Mouse (Mus musculus): Measurements from ENCODE around the gene Lrguk. TPM values are rescaled to one million over a fixed set of nuclear protein-coding genes. Genes with fewer than 3 reads are reported as not detected.

Lrguk gene
- total RNA-seq, 2 experiments from 2014 or later = 0.05 TPM; not detected in 1

DNA sequence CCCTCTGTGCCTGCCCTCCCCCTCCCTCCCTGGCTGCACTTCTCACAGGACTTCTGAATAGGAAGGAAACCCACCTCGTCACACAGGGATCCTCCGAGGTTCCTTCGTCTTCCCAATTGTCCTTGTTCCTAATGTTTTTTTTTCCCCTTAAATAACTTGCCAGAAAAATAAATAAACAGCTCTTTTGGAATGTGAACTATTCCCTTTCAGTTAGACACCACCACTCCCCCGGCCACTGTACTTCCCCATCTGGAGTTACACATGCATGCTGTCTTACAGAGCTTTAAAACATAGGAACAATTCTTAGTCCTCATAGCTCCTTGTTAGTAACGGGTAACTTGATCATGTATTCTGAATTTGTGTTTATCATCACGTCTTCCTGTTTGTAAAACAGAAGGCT lies 116.8 kb downstream of the Lrguk start:
- DNase-seq (ENCODE audit: low spot score) = no peak

DNA sequence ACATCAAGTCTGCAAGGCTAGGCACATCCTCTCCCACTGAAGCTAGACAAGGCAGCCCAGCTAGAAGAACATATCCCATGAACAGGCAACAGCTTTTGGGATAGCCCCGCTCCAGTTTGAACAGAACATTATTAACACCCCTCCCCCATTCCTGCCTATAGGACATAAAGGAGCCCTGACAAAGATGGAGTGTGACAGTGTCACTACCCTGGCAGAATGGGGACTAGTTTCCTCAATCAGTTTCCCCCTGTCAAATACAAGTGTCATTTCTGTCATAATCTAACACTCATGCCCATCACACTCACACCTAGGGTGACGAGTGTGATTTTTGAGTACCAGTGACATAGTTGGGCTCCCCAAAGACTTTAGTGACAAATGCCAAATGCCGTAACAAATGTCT lies 118.8 kb downstream of the Lrguk start:
- DNase-seq (ENCODE audit: low spot score) = no peak

DNA sequence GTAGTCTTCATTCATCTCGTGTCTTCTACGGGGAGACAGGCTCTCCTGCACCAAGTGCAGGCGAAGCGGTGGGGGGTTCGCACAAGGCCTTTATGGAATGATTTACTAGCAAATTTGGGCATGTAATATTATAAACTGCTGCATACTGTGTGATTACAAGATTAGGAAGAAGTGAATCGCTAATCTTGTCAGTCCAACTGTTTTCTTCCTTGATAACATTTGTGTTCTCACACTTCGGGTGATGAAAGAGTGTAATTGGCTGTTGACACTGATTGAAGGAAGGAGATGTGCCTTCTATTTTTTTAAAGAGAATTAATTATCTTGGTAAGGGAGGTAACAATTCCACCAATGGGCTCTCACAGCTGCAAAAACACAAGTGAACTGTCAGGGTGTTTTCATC lies 119.4 kb downstream of the Lrguk start:
- no peak for DNase-seq (ENCODE audit: low spot score)

DNA sequence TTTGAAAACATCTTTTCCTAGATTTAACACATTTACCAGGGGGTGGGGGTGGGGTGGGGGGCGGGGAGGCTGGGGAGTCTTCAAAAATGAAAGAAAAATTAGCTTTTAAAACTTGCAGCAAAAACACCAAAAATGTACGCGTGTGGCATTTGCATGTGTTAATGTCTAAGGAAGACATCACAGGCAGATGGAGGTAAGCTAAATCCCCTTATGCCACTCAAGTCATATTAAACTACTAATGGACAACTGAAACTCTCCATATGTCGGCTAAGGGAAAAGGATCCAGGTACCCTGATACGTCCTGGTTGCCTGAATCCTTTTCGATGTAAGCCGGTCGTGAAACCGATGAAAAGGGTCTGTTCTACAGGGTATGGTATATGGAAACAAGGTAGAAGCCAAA lies 119.8 kb downstream of the Lrguk start:
- DNase-seq (ENCODE audit: low spot score) = no peak

DNA sequence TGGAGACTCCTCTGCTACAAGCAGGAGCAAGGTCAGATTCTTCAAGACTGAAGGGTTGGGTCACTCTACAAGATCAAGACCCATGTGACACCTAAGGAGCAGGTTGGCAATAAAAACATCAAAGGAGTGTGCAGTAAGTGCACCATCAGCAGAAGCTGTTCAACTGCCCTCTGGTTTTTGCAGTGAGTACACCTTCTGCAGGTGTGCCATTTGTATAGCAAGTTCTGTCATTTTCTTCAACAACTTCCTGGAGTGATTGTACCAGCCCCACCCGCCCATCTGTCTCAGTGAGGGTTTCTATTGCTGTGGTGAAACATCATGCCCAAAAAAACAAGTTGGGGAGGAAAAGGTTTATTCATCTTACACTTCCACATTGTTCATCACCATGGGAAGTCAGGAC lies 120.6 kb downstream of the Lrguk start:
- no peak for DNase-seq (ENCODE audit: low spot score)

DNA sequence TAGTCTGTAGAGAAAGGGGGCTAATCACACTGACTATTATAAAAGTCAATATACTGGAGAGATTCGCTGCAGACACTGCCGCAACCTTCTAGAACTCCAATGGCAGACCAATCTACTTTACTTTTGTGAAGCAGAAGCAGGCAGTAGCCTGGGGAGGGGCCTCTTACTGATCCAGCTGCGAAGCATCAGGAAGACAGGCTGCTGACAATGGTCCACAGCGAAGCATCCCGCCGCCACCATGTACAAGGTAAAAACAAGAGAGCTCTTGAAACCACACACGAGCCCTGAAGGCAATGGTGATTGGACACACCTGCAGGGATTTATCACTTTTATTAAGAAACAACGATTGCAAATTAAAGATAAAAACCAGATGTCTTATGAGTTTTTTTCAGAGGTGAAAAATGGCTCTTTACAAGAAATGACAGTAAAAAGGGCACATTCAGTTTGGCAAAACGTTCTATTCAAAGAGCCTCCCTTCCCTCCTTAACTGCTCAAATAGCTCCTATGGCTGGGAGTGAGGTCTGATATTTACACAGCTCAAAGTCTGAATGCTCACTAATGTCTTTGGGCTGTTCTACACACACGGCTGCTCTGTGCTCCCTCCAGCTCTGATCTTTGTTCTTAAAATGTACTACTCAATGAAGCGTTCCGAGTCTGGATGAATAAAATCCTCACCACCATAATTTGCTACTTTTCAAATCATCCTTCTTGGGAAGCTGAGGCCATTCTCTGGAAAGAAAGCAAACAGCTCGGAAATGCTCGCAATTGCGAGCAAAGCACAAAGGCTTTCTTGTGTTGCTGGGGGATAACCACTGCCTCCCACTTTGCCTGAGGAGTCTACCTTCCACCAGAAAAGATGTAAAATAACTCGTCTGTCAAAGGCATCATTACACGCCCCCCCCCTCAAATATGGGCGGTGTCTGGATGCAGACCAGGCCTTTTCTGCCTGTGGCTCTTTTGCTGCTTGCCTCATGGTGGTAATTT lies 124.1 kb downstream of the Lrguk start:
- DNase-seq (ENCODE audit: low spot score) = no peak

DNA sequence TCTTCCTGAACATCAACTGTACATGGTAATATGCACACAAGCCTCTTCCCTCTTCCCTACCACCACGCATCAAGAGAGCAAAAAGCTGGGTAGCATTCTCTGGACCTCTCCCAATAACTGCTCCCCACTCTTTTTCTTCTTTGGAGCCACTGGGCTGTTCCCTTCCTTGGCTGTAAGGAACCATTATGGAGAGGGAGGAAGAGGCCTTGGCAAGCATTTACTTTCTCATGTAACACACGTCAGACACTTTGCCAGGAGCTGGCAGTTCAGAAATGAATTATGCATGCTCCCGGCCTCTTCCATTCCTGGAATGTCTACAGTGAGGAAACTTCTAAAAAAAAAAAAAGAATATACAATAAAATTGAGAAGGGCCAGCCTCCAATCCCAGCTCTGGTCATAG lies 125.0 kb downstream of the Lrguk start:
- peak; percentile 35 for DNase-seq (ENCODE audit: low spot score)

DNA sequence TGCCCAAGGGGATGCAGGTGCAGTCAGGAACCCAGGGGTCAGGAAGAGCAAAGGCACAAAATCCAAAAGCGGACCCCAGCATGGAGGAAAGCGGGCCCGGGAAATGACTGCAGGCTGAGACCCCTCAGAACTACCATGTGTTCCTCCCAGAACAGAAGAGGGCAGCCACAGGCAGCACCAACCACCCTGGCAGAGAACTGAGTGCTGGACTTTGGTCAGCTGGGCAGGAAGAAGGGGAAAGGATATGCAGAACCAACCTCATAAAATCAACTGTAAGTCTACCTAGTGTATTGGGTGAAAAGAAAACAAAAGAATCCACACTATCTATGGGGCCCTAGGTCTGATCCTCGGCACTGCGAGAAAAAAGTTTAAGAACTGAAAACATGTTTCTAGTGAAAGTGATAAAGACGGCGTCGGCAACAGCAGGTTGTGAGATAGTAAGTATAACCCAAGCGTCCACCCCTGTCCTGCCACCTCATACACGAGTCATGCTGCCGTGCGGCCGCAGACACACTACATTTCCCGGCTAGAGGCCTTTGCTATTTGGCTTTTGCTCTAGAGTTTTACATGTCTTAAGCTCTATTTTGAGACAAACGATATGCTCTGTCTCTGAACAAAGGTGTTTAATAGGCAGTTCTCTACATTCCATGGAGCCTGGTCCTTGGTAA lies 126.0 kb downstream of the Lrguk start:
- DNase-seq (ENCODE audit: low spot score) = no peak

DNA sequence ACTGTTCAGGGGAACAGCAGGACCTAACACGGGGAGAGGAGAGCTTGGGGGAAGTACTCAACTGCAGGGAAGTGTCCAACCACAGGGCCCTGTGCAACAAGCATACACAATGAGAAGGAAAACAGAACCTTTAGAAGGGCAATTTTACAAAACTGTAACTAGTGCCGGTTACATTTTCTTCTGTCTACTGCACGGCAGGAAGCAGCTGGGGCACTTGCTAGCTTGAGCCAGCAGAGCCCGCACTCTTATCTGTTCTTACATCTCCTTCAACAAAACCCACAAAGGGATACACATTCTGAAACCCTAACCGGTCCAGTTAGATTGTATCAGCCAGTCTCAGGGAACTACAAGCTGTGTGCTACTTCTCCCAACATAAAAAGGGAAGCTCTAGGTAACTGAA lies 126.8 kb downstream of the Lrguk start:
- no peak for DNase-seq (ENCODE audit: low spot score)

DNA sequence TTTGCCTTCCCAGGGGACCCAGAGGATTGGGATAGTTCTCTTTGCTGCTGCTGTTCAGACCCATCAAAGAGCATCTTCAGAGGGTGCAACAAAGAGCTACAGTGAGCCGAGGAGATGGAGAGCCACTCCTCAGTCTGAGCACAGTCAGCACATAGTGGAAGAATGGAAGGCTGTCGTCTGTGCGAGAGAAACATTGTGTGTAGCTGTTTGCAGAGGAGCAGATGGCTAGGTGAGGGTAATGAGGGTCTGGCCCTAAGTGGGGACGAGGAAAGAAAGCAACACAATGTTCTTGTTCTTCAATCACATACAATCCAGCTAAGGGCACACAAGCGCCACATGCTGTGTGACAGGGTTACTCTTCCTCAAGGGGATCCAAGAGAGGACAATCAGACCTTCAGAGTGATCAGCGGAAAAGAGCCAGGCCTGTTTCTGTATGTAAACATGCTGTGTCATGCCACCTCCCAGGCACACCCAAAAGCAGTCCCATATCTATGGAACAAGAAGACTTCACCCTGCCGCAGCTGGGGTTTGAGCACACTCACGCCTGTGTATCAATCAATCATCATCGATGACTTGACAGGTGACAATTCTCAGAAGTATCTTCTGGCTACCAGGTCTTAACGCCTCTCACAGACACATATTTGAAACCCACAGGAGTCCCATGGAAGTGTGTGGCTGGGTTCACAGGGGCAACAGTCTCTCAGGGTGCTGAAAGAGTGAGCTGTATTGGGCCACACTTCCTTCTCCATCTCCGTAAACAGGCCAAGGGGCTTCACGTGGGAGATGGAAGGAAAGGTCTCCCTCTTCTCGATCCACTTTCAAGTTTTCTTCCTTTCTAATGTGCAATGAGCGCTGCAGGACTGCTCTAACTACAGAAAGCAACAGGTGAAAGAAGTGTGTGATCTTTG lies 127.8 kb downstream of the Lrguk start:
- no peak for DNase-seq (ENCODE audit: low spot score)

DNA sequence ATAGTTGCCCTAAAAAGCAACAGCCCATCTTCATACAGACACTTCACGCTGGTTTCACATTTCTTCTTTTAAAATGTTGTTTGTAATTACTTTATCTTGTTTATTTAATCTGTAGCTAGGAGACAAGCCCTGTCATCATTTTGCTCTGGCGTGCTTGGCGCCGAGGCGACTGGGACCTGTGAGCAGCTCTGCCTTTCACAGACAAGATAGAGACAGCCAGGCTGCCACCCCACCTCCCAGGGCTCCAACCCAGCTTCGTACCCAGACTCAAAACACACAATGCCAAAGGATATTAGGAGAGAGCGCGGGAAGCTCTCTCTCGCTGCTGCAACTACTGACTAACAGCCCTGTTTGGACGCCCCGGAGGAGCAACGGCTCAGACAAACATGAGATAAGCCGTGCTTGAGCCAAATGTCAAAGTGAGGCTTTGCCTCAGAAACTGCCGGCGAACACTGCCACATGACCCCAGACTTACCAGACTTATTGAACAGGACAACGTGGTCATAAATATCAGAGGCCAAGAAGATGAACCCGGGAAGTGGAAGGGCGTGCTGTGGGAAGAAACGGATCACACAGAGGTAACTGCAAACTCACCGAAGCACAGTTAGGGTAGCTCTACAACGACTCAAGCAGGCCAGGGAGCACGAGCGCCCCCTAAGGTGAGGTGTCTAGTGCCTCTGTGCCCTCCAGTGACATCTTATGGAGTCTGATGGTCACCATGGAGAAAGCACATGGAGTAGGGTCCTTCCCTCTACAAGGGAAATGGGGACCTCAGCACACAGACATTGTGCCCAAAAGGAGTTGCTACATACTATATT lies 131.0 kb downstream of the Lrguk start:
- DNase-seq (ENCODE audit: low spot score) = no peak

DNA sequence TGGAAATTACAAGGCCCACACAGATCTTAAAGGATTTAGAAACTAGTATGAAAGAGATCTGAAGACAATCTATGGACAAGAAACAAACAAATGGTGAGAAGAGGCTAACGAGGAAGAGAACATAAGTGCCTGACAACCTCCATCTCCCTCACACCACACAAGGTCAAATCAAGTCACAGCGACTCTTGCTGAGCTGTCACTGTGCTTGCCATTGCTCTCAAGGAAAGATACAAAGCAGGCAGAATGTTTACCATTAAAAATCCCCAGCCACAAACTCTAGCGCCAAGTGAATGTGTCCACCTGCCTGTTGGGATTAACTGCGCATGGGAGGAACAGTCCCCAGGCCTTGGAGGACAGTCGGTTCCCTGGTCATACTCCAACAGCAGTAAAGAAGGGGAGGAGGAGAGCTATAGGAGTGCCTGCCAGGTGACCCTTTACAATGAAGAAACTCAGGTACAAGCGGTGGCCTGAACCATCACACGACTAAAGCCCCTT lies 131.6 kb downstream of the Lrguk start:
- no peak for DNase-seq (ENCODE audit: low spot score)

DNA sequence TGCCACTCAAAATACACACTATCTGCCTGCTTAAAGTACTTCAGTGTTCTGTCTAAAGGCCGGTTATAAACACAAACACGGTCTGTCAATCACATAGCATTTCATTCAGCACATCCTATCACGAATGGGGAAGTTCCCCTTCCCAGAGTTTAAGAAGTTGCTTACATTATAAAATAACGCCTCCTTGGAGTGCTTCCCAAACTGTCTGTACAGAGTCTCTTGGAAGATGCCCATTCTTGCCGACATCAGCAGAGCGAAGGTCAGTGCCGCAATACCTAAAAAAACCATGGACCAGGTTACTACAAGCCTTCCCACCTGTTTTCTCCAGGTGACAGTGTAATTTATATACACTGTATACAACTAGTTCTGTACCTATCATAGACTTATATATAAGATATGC lies 132.3 kb downstream of the Lrguk start:
- no peak for DNase-seq (ENCODE audit: low spot score)

DNA sequence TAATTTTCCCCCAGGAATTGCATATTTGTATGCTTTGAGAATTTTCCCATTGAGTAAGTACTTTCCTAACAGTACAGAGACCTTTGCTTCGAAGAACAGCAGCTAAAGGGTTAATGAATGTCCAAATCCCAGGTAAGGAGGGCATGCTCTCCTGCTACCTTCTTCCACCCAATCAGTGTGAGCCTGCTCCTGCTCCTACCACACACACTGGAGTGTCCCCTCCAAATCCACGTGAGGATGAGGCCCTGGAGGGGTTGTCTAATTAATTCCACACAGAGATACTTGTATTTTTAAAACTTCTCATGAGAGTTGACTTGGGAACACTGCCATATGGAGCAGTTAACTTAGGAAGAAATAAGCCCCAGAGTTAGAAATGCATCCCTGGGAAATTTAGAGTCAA lies 133.4 kb downstream of the Lrguk start:
- no peak for DNase-seq (ENCODE audit: low spot score)

DNA sequence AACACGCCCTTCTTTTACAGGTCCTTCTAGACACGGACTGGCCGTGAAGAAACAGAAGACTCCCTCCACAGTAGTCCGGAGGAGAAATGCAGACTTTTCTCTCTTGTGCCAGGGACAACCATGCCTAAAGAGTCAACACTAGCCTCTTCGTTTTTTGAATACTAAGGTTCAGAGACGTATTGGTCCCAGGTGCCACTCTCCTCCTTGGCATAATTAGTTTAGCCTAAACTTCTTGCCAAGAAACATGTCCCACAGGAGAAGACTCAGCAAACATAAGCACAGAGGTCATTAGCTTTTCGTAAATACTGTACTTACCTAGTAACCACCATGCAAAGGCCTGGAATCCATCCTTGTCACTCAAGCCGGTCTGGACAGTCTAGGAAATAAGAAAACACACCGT lies 133.8 kb downstream of the Lrguk start:
- DNase-seq (ENCODE audit: low spot score) = no peak

DNA sequence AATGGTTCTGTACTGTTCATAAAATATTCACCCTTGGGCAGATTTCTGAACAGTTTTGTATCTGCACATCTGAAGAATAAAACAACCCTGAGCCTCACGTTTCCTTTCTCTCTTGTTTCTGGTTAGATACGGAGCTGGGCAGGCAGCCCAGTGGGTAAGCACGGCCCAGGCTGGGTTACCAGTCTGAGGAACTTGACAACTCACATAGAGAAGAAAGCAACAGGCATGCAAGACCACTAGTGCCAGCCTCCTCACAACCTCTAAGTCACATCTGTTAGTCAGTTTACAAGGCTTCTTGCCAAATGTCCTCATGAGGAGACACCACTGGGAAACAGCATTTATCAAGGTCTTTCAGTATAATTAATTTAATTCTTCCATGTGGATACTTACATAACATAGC lies 139.6 kb downstream of the Lrguk start:
- no peak for DNase-seq (ENCODE audit: low spot score)

DNA sequence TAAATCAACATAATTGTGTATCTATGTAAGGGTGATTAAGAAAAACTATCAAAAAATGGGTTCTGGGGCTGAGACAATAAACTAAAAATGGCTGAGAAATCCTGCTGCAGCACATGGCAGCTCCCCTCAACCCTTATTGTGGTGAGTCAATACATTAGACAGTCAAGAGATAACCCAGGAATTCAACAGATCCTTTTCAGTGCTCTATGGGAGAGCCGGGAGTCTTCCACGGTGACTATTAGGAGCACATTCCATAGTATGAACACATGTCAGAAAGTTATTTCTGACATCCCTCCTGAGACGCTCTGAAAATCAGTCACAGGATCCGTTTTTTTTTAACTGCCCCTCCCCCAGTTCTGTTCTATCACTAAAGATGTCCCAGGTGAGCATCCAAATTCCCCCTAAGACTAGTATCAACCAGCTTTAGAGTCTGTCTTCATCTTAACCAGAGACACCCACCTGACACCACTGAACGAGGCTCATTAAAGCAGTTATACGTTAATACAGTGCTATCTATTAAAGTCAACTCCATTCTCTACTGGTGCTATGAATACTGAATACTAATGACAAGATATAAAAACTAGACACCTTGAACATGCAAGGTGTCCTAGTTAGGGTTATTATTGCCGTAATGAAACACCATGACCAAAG lies 141.7 kb downstream of the Lrguk start:
- DNase-seq (ENCODE audit: low spot score) = no peak

DNA sequence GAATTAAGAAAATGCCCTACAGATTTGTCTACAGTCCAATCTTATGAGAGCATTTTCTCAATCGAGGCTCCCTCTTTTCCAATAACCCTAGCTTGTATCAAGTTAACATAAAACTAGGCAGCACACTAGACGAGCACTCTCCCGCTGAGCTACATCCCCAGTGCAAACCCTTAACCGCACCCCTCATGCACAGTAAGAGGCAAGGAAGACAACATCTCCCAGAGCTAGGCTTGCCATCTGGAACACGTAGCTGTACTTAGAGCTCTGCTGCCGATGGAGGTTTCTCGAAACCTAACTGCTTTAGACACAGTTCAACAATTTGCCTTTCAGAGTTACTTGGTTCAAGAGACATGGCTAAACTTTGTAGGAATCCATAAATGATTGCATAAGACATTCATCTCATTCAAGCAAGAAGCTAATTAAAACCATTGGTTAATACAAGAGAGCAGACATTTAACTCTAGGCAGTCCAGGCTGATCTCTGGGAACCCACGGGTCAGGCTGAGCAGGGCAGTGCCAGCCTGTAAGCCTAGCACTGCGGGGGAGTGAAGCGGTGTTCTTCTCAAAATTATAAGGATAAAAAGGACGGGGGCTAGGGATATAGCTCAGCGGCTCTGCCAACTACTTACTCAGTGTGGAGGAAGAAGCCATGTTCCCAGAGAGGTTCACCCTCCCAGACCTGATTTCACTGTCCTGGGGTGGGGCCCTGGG lies 142.7 kb downstream of the Lrguk start:
- no peak for DNase-seq (ENCODE audit: low spot score)

DNA sequence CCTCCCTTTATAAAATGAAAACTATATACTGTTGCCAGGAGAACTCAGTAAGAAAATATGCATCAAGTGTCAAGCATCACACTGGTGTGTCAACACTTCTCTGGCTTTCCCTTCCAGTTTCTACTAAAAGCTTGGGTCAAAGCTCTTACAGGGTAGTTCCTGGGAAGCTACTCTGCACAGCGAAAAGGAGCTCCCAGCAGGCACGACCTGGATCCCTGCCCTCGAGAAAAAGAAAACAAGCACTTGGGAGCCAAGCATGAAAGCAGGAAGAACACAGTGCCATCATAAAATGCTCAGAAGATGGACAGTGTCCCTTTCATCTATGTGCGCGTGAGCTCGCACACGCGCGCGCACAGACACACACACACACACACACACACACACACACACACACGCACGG lies 144.0 kb downstream of the Lrguk start:
- no peak for DNase-seq (ENCODE audit: low spot score)

DNA sequence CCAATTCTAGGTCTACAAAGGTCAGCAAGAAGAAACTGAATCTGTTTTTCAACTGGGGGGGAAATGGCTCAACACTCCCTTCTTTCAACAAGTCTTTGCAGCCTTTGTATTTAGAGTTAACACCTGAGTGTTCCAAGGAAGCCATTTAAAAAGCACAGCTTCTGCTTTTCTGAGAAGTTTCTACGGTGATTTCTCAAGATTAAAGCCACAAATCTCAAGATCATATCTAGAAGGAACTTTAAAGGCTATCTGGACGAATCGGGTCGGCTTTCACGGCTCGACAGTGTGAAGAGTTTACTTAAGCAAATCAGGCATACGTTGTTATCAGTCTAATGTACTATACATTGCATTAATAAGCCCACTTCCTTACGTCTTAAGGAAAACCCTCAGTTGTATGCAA lies 145.5 kb downstream of the Lrguk start:
- no peak for DNase-seq (ENCODE audit: low spot score)

Data from gastrocnemius, adult 18-20 months (tissue).